Mouse (Mus musculus) gastrocnemius, postnatal 36 days (tissue): ENCODE measurements around the gene C530025M09Rik. TPM values are rescaled to one million over a fixed set of nuclear protein-coding genes. Genes with fewer than 3 reads are reported as not detected.

Experiments
- DNase-seq, 2 experiments: peaks; one replicate each; pipeline ENCODE4 v3.0.0; 2022
- intact Hi-C: fragments of 180-260 bp; cut with DNase I; formaldehyde crosslinking; loops from one replicate; pipeline ENCODE4 v1.15.1; 2025
- long read RNA-seq, 2 experiments: library from polyadenylated mRNA; stranded (forward); transcript quantifications; one replicate each; pipeline ENCODE4 v2.0.0; 2021
- total RNA-seq, 2 experiments: library from RNA; stranded (reverse); gene quantifications; 2 replicates each; pipeline ENCODE4 v1.2.3; 2021

C530025M09Rik gene
- not detected for total RNA-seq
- long read RNA-seq, experiment 1, result 0 reads
- long read RNA-seq, experiment 2, result 0 reads

DNA sequence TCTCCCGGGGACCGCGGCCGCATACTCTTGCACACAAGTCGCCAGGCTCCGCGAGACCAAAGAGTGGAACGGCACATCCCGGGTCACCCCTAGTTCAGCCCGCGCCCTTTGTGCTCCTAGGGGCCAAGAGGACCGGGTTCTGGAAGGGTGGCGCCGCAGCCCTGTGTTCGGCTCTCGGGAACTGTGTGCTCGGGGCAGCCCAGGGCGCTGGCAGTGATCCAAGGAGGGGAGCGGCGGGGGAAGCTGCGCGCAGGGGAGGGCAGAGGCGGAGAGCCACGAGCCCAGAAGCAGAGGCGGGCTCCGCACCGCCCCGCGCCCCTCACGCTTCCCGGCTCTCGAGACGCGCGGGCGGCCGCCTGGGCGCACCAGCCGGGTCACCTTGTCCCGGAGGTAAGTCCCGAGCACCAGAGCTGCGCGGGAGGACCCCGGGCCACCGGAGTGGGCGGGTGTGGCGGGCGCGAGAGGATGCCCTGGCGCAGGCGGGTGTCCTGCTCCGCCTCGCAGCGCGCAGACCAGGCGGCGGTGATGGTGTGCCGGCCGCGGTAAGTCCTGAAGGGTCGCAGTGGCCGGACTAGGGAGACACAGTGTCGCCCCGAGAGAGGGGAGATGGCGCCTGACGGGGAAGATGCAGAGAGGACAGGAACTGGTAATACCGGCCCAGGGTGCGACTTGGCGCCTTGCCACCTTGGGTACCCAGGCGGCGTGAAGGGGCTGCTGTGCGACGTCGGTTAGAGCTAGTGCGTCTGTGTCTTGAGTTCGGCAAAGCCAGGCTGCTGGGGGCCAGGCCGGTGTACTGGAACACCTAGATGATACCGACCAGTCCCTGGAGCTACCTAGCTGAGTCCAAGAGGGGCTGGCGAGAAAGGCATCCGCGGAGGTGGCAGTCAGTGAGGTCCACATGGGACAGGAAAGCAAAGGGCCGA lies at the start of gene C530025M09Rik:
Gene C530025M09Rik (minus strand): TSS at position 678 of the 923 bp plus-strand sequence.
- no peak for DNase-seq
- intact Hi-C loops, result no loop called here

DNA sequence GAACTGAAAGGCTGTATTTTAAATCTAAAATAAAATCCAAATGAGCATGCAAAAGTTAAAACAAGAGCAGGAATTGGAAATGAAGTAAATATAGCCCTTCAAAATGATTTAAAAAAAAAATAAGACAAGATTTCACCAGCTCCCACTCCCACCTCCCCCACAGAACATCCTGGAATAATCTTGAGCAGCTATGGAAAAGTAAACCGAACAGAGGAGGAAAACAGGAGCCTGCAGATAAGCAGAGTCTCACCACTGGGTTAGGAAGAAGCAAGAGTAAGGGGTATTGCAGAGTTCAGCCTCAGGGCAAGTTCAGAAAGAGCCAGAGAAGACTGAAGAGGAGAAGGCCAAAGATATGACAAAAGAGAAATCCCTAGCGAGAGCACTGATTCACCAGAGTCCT lies 46.9 kb upstream of the C530025M09Rik start:
- DNase-seq, result no peak
- intact Hi-C loops, result no loop called here

DNA sequence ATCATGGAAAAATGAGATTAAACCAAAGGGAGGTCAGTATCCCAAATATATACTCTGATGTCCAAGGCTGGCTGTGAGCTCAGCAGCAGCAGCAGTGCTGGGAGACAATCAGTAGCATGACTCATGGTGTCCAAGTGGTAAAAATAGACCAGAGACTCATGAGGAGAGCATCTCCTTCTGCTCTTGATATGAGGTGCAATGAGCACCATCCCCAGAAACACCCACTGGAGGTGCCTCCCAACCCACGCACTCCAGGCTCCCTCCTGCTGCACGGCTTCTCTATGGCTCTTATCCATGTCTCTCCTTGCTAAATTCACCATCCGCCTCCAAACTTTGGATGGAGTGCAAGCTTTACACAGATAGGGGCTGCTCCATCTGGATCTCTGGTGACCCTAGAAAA lies 42.3 kb upstream of the C530025M09Rik start:
- intact Hi-C loops, result no loop called here
- DNase-seq, result no peak

DNA sequence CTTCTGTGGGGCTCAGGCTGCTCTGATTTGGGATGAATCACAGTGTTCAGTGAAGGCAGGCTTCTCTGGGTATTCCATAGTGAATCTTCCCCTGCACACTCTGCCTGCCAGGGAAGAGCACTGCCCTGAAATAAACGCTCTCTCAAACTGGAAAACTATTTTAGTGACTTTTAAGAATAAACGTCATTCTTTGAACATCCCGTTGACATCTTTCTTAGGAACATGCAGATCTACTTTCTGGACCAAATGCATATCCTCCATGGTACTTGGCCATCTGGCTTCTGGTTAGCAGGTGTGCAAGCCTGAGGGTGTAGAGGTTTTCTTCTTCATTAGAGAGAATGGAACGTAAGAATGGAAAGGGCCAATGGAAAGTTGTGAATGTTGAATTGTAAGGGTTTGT lies 41.5 kb upstream of the C530025M09Rik start:
- intact Hi-C loops, result no loop called here
- no peak for DNase-seq

DNA sequence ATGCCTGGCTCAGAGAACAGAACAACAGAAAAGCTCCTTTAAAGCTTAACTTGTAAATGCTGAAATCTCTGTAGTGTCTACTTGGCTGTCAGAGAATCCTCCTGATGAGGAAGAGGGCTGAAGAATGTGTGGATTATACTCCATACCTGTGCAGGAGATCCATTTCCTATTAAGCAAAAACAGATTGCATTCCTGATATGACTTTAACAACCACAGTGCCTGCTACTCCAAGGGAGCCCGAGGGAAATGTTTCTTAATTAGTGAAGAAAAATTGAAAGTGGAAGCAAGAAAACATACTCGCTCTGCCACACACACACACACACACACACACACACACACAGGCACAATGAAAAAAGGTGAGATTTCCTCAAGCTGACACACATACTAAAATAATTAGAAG lies 39.5 kb upstream of the C530025M09Rik start:
- no peak for DNase-seq
- intact Hi-C loops, result no loop called here

DNA sequence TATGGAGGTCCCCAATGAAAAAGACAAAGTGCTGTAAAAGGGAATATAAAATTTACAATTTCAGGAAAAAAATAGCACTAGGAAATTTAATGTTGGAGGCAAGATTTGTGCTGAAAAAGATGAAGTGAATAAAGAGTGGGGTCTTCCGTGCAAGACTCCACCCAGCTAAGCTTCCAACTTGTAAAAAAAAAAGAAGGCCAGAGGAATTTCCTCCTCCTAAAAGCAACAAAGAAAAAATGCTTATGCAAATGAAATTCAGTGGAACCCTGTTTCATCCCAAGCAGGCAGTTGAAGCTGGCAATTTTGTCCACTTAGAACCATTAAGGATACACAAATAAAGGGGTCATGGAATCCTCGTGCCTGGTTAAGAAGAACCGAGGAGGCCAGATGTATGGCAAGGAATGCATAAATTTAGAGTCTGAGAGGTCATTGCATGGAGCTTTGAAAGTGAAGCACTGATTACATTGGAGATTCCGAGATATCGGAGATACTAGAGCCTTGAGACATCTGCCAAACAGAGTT lies 35.0 kb upstream of the C530025M09Rik start:
- intact Hi-C loops, result no loop called here

DNA sequence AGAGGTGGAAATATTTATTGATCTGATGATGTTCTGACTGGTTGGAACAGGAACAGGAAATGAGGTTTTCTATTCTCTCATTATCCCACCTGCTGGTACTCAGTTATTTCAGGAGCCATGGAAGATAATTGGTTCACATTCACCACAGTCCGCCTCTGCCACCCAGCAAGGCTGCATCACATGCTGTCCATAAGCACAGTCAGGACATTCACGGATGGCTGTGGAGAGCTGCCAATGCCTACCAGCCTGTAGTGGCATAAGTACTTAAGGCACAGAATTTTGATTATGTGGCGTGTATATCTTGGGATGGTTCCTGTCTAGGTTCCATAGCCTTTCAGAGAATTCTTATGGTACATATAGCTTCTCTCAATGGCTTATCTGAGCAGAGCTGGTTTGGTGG lies 30.0 kb upstream of the C530025M09Rik start:
- intact Hi-C loops, result no loop called here

More for the DNA sequence above, 35.0 kb upstream of the C530025M09Rik start:
- no peak for DNase-seq

DNA sequence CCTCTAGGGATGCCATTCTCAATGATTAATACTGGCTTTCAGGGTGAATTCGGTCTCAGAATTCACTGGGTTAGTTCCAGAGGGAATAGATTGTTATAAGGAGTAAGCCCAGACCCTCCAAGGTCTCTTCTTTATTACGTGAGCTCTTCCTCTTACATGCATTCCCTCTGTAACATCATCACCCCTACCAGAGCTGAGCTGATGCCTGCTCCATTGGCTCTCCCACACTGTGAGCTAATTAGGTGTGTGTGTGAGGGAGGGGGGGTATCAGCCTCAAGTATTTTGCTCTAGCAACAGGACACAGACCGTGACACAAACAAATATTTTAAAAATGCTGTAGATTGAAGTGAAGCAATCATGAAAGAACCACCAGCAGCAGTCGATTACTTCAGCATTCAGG lies 17.8 kb upstream of the C530025M09Rik start:
- no peak for DNase-seq
- intact Hi-C loops, result no loop called here

More for the DNA sequence above, 30.0 kb upstream of the C530025M09Rik start:
- no peak for DNase-seq

DNA sequence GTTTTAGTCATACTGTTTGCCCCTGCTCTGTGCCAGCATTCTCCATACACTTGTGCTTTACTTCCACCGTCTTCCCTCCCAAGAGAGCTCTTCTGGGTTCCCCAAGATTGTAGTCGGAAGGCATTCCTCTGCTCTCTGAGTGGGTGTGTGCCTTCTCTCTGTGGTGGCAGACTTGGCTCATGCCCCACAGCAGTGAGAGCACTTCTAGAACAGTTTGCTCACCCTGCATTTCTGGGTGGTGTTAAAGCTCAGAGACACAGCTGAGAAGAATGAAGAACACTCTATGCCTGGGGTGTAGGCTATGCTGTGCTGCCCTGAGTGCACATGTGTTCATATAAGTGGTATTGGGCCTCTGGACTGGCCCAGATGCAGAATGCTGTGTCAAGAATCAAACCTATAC lies 13.6 kb upstream of the C530025M09Rik start:
- intact Hi-C loops, result no loop called here
- DNase-seq, result no peak

DNA sequence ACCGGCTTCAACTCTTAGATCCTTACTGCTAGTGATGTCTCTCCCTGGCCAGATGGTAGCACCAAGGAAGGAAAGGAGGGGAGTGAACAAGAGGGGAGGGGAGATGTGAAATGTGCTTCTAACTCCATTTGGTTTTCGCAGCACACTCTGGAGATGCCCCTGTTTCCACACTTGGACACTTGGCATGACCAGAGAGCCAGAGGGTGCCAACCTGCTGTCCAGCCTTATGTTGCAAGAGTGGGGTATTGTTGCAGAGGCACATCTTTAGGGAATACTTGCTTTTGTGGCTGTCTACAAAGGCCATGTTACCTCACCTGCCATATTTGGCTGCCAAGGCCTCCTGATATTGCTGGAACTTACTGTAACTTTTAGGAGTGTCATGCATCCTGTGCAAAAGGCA lies 8.7 kb upstream of the C530025M09Rik start:
- intact Hi-C loops, result no loop called here
- no peak for DNase-seq

DNA sequence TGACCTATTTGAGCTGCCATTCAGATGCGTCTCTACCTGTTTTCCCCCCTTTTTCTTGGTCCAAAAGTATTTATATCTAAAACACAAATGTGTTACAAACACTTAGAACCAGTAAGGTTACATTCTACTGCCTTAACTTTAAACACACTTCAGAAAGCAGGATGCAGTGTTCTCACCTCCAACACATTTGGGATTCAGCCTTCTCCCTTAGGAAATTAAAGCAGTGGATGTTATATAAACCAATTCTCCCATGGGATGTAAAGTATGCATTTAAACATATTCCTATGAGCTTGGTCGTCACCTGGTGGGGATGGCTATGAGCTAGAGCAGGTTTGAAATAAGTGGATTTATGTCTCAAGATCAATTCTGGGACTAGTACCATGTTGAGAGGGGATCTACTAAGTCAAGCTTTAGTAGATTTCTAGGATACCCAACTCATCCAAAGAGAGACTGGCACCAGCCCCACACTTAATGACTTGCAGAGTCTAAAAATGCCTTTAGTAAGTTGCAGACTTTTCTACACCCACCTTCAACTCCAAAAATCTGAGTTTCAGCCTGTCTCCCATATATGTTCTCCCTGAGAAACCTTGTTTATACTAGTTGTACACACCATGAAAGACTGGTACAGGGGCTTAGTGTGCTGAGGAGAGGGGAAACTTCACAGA lies 5.6 kb upstream of the C530025M09Rik start:
- intact Hi-C loops, result no loop called here
- DNase-seq, result no peak

DNA sequence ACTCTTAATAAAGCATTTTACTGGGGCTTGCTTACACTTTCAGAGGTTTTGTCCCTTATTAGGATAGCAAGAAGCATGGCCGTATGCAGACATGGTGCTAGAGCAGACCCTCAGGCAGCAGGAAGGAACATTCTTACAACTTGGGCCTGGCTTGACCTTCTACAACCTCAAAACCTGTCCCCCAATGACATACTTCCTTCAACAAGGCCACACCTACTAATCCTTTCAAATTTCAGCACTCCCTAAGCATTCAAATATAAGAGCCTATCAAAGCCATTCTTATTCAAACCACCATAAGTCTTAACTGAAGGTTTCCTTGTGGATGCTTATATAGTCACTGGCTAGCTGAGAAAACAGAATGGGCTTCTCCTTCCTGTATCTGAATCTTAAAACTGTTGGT lies 4.1 kb upstream of the C530025M09Rik start:
- DNase-seq, result no peak
- intact Hi-C loops, result no loop called here

DNA sequence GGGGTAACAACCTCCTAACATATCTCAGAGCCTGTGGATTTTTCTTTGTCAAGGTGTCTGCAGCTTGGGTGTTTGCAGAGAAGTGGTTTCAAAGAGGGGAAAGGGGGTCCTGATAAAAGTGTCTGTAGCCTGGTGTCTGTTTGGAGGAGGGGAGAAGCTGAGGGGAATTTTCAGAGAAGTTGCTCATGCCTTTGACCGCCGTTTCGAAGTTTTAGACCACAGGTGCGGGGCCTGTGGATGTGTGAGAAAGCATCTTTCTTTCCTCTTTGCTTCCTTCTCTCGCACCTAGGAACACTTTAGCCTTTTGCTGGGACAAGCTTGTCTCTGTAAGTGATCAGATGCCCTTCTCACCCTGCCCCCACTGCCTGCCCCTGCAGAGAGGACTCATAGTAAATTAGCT lies 1.3 kb upstream of the C530025M09Rik start:
- DNase-seq, result no peak
- intact Hi-C loops, result no loop called here

DNA sequence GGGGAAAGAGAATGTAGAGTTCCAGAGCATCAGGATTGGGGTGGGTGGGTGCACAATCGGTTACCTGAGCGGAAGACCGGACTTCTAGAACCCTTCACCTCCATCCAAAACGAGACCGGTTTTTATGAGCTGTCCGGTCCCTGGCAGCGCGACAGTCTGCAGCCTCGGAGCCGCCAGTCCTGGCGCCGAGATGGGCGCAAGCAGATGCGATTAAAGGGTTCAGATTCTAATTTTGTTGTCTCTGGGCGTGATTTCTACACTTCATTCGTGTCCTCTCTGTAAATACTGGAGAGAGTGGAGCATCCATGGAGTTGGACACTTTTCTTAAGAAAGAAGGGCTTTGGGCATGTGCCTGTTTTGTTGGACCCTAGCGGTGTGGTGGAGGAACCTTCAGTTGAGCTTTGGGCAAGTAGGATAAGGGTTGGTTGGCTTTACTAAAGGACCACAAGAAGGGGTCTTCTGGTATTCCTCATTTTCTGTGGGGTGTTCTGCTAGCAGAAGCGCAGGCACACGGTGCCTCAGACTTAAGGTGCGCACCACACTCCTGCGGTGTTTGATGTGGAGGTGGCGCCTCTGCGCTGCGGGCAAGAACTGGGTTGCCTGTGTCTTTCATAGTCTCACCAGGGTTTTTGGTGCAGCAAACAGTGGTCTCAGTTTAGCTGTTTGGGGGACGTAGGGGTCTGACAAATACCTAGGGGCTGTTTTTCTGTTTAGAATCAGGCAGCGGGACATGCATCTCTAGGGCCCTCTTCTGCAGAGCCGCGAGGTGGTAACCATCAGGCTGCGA lies 639 bp upstream of the C530025M09Rik start:
- intact Hi-C loops, result no loop called here
- no peak for DNase-seq

DNA sequence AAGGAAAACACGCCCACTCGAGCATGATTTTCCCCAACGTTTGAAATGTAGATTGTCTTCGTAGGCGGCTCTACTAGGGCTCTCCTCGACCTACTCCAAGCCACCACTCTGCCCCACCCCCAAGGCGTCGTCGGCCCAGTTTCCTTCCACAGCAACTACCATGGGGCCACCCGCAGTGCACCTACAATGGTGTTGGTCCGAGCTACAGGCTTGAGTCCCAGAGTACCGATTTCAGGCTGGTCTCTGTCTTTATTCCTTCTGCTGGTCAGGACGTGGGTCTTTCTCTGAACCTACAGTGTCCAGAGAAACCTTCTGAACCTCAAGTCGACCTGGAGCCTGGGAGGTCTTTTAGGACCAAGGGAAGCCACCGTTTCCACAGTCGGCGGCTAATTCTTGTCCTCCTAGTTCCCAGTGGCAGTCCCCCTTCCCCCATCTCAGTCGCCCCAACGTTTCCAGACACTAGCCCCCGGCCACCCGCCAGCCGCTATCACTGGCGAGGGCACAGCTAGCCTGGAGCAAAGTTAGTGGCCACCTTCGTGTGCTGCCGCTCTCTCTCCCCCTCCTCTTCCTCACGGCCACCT lies 968 bp downstream of the C530025M09Rik start:
- DNase-seq, result no peak
- intact Hi-C loops, result no loop called here

DNA sequence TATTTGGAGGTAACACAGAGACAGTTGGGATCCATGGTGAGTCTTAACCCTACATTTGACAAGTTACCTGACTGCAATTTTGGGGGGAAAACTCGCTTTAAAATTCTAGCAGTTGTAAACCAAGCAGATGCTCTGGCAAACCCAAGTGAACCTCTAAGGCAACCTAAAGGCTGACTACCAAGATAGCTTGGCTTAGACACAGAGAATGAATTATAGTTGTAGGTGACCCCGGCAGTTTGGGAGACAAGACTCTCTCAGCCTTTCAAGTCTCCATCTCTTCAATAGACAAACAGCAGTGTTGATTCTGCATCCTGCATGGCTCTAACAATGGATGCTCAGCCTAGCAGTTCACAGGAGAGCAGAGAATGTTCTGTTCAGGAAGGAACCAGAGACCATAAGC lies 2.1 kb downstream of the C530025M09Rik start, which contains the start of gene Syndig1:
Gene Syndig1 (plus strand): TSS at position 301 of the 400 bp plus-strand sequence.
- DNase-seq, result no peak
- intact Hi-C loops, result no loop called here

DNA sequence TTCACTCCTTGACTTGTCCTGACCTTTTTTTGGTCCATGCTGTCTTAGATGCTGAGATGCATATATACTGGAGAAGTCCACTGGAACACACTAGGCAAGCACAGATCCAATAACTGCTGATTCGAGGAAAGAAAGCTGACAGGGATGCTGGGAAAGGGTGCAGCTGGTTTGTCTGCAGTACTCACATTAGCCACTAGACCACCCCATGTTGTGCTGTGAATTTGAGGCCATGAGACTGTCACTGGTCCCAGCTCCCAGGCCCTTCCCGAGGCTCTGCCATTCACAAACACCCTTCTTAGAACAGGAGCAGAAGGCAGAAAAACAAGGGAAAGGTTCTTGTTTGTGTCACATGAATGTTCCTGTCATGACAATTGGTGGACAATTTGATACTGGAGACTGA lies 10.8 kb downstream of the C530025M09Rik start:
- DNase-seq, result no peak
- intact Hi-C loops, result no loop called here

DNA sequence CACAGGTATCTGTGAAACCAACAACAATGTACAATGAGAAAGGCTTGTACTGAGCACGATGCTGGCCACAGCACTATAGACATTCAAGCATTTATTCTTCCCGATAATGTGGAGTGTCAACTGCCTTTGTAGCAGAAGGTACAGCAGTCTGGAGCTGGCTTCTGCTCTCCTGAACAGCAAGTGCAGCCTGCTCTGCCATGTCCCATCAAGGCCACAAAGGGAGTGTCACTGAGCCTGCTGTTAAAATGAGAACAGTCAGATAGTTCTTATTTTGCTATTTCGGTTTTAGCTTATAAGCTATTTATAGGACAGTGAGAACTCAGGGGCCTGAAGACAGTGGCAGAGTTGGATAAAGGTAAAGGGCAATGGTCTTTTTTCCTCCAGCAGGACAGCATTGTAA lies 11.3 kb downstream of the C530025M09Rik start:
- DNase-seq, result no peak
- intact Hi-C loops, result no loop called here

DNA sequence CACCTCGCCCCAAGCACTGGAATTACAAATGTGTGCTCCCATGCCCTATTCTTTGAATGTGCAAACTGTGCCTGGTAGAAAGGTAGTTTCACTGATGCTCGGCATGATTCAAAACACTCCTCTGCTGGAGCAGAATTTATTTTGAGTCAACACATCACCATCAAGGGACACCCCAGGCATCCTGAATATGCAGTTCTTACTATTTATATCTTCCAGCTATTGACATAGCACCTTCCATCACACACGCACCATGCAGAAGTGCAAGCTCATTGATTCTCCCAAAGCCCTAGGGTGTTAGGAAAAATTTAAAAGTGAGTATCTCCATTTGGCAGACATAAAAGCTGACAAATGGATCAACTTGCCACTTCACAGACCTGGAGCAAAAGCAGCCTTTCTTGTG lies 12.6 kb downstream of the C530025M09Rik start:
- DNase-seq, result no peak
- intact Hi-C loops, result no loop called here

DNA sequence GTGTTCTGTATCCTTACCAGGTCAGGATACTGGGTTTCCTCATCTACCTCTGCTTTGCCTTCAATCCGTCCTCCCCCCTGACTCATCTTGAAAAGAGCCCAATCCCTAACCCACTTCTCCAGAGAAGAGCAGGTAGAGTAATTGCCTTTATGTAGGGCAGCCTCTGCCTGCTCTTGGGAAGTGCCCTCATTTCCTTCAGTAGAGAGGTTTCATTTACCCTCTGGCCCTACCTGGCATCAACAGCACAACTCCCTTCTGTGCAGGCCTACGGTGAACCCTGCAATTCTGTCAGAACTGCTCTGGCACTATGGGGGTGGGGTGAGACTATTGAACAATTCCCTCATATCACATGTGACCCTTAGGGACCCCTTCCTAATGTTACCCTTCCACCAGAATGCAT lies 18.1 kb downstream of the C530025M09Rik start:
- DNase-seq, result no peak
- intact Hi-C loops, result no loop called here
